Mouse (Mus musculus) kidney, adult 2 months (tissue): ENCODE measurements around the gene Arl4c.

ENCODE experiments used
- CTCF ChIP-seq: fragments of 200-500 bp; conservative IDR thresholded peaks from 2 replicates; pipeline ENCODE4 v1.5.1; 2011; ENCODE audit warnings: low read depth, mild to moderate bottlenecking, control low read depth, low read length, moderate library complexity, mixed read lengths; ENCODE audit not compliant: insufficient read depth, insufficient read length
- POLR2A ChIP-seq: fragments of 200-500 bp; IDR thresholded peaks from one replicate; pipeline ENCODE4 v1.6.1; 2011; ENCODE audit warnings: low read depth, low read length, control low read depth

DNA sequence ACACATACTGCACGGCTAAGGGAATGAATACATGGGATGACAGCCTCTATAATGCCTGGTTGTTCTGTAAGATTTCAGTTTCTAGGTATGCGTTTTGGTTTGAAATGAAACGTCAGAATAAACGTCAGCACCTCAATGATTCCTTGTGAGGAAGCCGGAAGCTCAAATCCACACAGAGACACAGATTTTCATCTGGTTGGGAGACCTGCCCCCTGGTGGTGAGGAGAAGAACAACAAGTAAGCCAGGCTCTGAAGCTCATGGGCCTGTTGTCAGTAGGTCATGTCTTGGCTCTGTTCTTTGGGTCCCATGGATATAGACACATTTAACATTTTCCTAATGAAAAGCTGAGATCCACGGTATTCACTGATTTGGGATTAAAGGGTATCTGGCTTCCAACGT lies 40.4 kb upstream of the Arl4c start:
- TF ChIP-seq POLR2A (no peak), CTCF (peak; percentile 78)
